Mouse (Mus musculus): ENCODE data around the gene Pdzrn4. TPM values are rescaled to one million over a fixed set of nuclear protein-coding genes. Genes with fewer than 3 reads are reported as not detected.

Pdzrn4 gene
- total RNA-seq, 2 experiments from 2014 or later: 11.4 to 11.5 TPM

DNA sequence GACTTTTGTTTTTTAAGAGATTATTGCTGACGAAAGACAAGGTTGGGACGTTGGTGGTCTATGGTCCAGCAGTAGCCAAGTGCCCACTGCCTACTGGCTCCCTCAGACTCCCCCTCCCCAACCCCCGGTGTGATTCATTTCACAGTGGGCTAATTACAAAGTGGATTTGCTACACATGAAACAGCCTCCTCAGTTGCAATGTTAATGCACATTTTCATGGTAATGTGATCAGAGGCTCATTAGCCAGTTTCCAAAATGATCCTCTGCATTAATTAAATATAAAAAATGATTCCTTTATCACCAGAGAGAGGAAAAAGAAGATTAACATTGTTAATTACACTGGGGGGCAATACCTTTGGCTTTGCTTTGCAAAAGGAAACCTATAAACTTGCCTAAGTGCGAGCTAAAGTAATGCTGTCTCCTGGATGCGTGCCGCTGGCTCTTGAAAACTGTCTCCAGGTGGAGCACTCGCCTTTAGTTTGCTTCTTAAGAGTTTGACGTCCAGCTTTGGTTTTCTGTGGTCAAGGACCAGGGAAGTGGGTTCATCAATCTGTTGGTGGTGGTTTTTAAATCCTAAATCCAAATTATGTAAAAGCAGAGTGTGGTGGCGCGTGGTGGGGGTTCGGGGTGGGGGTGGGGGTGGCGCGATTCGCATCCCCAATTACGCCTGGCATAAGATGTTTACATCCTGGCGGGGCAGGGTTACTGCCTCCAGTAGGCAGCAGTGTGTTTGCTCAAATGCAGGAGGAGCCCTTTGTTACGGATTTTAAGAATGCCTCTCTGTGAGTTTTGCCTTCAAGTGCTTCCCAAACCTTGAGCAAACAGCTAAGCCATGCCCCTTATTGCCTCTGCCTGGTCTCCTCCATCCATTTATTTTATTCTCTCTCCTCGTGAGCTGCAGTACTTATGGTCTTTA is 202.0 kb downstream of the Pdzrn4 start:
- Histone ChIP-seq H3K4me3 (peak overlapping the region; percentile 42), H3K27ac (peak overlapping the region; percentile 57)
- DNase-seq (ENCODE audit: extremely low spot score in 1 of 2, low spot score in 2 of 2): peak in 1 of 2 experiments; percentile 22
- TF ChIP-seq CTCF (IDR thresholded peaks at IDR 0.05): peak; percentile 47
- intact Hi-C loops (cut with DNase I): loop anchor here (2.0 to 10.0 kb wide), 3 partner anchors 404 to 618 kb away; no protein-coding TSS in a partner anchor

DNA sequence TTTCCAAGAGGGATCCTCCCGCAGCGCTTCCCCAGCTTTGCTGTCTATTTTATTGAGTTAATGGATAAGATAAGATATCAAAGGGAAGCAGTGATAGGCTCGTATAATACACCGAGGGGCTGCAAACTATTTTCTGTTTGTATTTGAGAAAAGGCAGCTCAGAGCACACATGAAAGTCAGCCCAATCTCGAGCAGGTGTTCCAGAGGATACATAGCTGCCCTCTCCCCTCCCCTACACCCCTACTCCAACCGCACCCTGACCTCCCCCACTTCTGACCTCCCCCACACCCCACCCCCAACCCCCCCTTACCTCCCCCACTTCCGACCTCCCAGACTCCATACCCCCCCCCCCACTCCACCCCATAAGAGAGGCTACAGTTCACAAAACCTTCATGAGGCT is 202.7 kb downstream of the Pdzrn4 start:
- Histone ChIP-seq H3K27ac (peak overlapping the region; percentile 57), H3K4me3 (peak overlapping the region; percentile 42)

GRCm38 (mm10) chr15:92610866-92611265 is 214.2 kb downstream of the Pdzrn4 start:
- no peak for DNase-seq (ENCODE audit: extremely low spot score in 1 of 2, low spot score in 2 of 2)
- no peak overlapping the region for H3K27ac ChIP-seq
- no peak for TF ChIP-seq CTCF (IDR thresholded peaks at IDR 0.05)
- intact Hi-C loops (cut with DNase I): no loop called here
- H3K4me3 ChIP-seq: no peak overlapping the region

More for the DNA sequence above, 202.7 kb downstream of the Pdzrn4 start:
- intact Hi-C loops (cut with DNase I): loop anchor here (2.0 to 10.0 kb wide), 3 partner anchors 403 to 617 kb away; no protein-coding TSS in a partner anchor
- DNase-seq (ENCODE audit: extremely low spot score in 1 of 2, low spot score in 2 of 2): no peak
- TF ChIP-seq CTCF (IDR thresholded peaks at IDR 0.05): no peak

DNA sequence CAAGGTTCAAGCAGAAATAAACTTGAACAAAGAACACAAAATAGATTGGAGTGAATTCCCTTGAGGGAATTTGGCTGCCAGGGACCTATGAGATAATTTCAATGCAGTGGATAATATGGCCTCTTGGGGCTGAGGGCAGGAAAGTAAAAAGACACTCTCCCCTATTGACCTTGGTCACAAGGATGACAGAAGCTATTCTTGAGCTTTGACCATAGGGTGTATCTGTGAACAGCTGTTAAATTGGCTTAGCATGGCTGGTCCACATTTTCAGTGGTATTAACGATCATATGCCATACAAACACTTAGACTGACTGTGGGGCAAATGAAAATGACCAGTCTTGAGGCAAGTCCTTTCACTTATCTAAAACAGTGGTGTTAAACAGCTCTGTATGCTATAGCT is 215.7 kb downstream of the Pdzrn4 start:
- Histone ChIP-seq H3K27ac (no peak overlapping the region), H3K4me3 (no peak overlapping the region)
- TF ChIP-seq CTCF (IDR thresholded peaks at IDR 0.05): no peak
- intact Hi-C loops (cut with DNase I): no loop called here
- DNase-seq (ENCODE audit: extremely low spot score in 1 of 2, low spot score in 2 of 2): no peak

GRCm38 (mm10) chr15:92613228-92613627 is 216.5 kb downstream of the Pdzrn4 start:
- no peak for DNase-seq (ENCODE audit: extremely low spot score in 1 of 2, low spot score in 2 of 2)
- Histone ChIP-seq H3K27ac (no peak overlapping the region), H3K4me3 (no peak overlapping the region)
- no peak for TF ChIP-seq CTCF (IDR thresholded peaks at IDR 0.05)
- intact Hi-C loops (cut with DNase I): no loop called here

DNA sequence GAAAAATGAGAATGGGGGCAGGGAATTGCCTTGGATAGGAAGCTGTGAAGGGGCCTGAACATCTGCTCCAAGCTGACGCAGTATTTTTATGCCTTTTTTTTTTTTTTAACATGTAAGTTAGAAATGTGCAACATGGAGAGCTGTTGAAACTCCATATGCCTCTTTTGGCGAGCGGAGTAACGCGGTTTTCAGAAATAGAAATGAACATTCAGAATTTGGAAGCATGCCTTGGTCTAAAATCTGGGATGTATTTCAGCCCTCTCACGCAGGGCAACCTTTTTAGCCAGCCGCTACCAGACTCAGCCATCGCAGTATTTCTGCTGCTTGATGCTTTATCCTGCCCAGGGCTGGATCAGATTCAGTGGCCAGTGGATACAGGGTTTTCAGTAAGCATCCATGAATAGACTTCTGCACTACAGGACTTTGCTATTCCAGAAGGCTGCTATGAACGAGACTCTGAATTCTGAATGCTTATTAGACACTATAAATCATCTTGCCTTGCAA is 225.1 kb downstream of the Pdzrn4 start:
- no peak for TF ChIP-seq CTCF (IDR thresholded peaks at IDR 0.05)
- Histone ChIP-seq H3K4me3 (no peak overlapping the region), H3K27ac (peak overlapping the region; percentile 63)
- intact Hi-C loops (cut with DNase I): loop anchor here (2.0 kb wide), 1 partner anchor 41 kb away; no protein-coding TSS in a partner anchor
- DNase-seq (ENCODE audit: extremely low spot score in 1 of 2, low spot score in 2 of 2): peak; percentile 12 to 33

DNA sequence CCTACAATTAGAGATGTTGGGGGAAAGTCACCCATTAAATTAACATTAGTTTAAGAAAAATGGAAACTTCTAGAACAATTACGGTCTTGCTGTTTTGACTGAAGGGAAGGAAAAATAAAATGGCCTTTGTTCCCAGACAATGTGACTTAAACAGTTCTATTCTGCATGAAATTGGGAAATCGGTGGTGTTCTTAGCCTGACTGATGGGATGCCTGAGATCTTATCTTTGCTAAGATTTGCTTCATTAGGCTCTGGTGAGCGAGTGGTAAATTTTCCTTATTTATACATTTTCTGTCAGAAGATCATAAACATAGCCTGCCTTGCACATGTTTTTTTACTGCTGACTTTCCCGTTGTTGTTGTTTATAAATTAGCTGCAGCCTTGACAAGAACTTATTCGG is 225.6 kb downstream of the Pdzrn4 start:
- intact Hi-C loops (cut with DNase I): no loop called here
- peak overlapping the region; percentile 63; the same call in 1 of the 2 replicates for H3K27ac ChIP-seq
- no peak for DNase-seq (ENCODE audit: extremely low spot score in 1 of 2, low spot score in 2 of 2)
- H3K4me3 ChIP-seq: no peak overlapping the region
- TF ChIP-seq CTCF (IDR thresholded peaks at IDR 0.05): no peak

- TF ChIP-seq CTCF (IDR thresholded peaks at IDR 0.05): no peak
- no peak overlapping the region for H3K27ac ChIP-seq
- no peak overlapping the region for H3K4me3 ChIP-seq
- intact Hi-C loops (cut with DNase I): no loop called here
- DNase-seq (ENCODE audit: extremely low spot score in 1 of 2, low spot score in 2 of 2): no peak
Observed at GRCm38 (mm10) chr15:92629172-92629571, 232.5 kb downstream of the Pdzrn4 start.

- Histone ChIP-seq H3K4me3 (no peak overlapping the region), H3K27ac (no peak overlapping the region)
- intact Hi-C loops (cut with DNase I): no loop called here
- peak in 1 of 2 experiments; percentile 27 for DNase-seq (ENCODE audit: extremely low spot score in 1 of 2, low spot score in 2 of 2)
- TF ChIP-seq CTCF (IDR thresholded peaks at IDR 0.05): no peak
Observed at GRCm38 (mm10) chr15:92634044-92634610, 237.4 kb downstream of the Pdzrn4 start.

DNA sequence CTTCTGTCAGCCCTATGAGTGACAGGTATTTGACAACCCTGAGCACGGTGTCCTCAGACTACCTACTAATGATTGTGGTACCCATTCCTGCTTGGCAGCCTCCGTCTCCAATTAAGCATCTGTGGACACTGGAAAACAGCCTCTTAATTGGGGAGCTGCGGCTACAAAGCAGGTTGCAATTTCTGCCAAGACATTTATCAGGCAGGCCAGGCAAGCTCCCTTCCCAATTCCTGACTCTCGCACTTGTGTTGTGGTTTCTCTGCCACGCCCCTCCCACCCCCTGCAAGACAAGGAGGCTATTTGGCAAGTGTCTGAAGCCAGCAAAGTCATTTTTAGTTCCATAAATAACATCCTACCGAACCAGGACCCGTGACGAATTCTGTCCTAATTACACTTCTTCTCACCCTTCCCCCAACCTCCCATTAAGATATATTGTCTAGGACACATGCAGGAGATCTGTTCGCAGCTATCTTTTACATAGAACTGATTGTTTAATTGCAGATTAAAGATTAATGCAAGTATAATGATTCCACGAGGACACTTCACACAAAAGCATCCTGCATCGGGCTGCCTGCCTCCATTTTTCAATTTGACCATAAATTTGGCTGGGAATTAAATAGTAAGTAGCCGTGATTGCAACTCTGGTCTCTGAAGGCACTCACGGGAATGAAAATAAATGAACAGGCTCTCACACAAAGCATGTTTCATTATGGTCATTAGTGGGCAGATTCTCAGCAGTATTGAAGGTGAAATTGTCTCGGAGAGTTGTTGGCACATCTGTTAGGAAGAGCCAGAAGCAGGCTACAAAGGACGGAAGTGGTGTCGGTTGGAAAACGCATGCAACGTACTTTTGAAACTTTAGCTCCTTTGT is 243.8 kb downstream of the Pdzrn4 start:
- Histone ChIP-seq H3K4me3 (no peak overlapping the region), H3K27ac (no peak overlapping the region)
- peak in 1 of 2 experiments; percentile 12 for DNase-seq (ENCODE audit: extremely low spot score in 1 of 2, low spot score in 2 of 2)
- intact Hi-C loops (cut with DNase I): no loop called here
- TF ChIP-seq CTCF (IDR thresholded peaks at IDR 0.05): no peak

DNA sequence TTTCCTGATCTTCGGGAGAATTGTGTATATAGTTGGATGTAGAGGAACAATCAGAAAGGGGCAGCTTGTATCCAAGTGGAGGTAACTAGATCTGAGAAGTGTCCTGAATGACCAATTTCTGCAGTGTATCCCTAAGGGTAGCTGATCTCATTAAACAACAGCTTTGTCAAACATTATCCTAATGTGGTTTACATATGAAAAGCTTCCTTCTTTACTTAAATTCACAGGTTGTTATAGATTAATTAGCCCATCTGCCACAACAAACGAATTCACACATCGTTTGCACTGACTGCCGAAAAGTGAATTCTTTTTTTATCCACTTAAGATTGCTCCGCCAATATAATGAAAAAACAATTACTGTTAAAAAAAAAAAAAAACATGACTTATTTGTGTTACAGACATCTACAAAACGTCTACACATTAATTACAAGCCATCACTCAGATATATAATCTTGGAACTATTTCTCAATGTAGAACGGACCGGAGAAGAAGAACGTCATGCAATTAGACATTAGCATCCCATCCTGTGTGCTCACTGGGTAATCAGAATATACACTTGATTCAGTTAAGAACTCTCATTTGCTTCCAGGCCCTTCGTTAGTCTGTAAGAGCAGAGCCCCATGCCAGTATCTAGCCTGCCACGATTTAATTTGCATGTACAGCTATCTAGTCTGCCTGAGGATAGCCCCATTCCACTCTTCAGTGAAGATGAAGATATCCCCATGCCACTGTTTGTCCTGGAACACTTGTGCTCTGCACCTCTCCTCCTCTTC is 274.8 kb downstream of the Pdzrn4 start:
- no peak overlapping the region for H3K27ac ChIP-seq
- no peak for TF ChIP-seq CTCF (IDR thresholded peaks at IDR 0.05)
- intact Hi-C loops (cut with DNase I): no loop called here
- DNase-seq (ENCODE audit: extremely low spot score in 1 of 2, low spot score in 2 of 2): no peak
- no peak overlapping the region for H3K4me3 ChIP-seq

Measured in left cerebral cortex, adult 2 months (tissue).